Mouse (Mus musculus) layer of hippocampus, adult 11-12 months (tissue): ENCODE data around the gene Cops4.
A peak's percentile ranks its signal among the peaks of the same experiment; 100 is the strongest.

Experiments
- DNase-seq: peaks from one replicate; pipeline ENCODE4 v3.0.0; 2022; ENCODE audit warnings: low spot score

The Cops4 gene

GRCm38 (mm10) chr5:100581622-100582434 lies 63.7 kb downstream of the Cops4 start:
- DNase-seq, result no peak

GRCm38 (mm10) chr5:100582435-100582826 lies 64.3 kb downstream of the Cops4 start:
- DNase-seq, result peak; percentile 11

GRCm38 (mm10) chr5:100583066-100583465 lies 65.0 kb downstream of the Cops4 start:
- DNase-seq, result no peak

GRCm38 (mm10) chr5:100585206-100585644 lies 67.1 kb downstream of the Cops4 start:
- no peak for DNase-seq

- DNase-seq, result no peak
These were observed 67.5 kb downstream of the Cops4 start for GRCm38 (mm10) chr5:100585657-100586056.

- no peak for DNase-seq
These were observed 69.0 kb downstream of the Cops4 start for GRCm38 (mm10) chr5:100587136-100587535.

GRCm38 (mm10) chr5:100587626-100588025 lies 69.5 kb downstream of the Cops4 start:
- no peak for DNase-seq

GRCm38 (mm10) chr5:100590505-100590904 lies 72.4 kb downstream of the Cops4 start:
- DNase-seq, result no peak

- no peak for DNase-seq
These were observed 76.8 kb downstream of the Cops4 start for GRCm38 (mm10) chr5:100594803-100595467.

GRCm38 (mm10) chr5:100595999-100596398 lies 77.9 kb downstream of the Cops4 start:
- DNase-seq, result no peak
